Mouse (Mus musculus) brain, adult 2 months (tissue): ENCODE measurements around the gene Eml1.
A peak's percentile ranks its signal among the peaks of the same experiment; 100 is the strongest.

Experiments
- DNase-seq: peaks from one replicate; pipeline ENCODE4 v3.0.0; 2011; ENCODE audit warnings: low read depth, low spot score

Gene Eml1

GRCm38 (mm10) chr12:108373611-108374010, 2.9 kb downstream of the Eml1 start:
- no peak for DNase-seq

GRCm38 (mm10) chr12:108374689-108375088, 3.9 kb downstream of the Eml1 start:
- no peak for DNase-seq

- peak; percentile 68 for DNase-seq
These were observed 7.8 kb downstream of the Eml1 start for GRCm38 (mm10) chr12:108378379-108379133.

GRCm38 (mm10) chr12:108386476-108387232, 15.9 kb downstream of the Eml1 start:
- peak; percentile 45 for DNase-seq

- no peak for DNase-seq
These were observed 19.0 kb downstream of the Eml1 start for GRCm38 (mm10) chr12:108389718-108390117.

GRCm38 (mm10) chr12:108392254-108393044, 21.7 kb downstream of the Eml1 start:
- DNase-seq, result peak; percentile 58

- peak; percentile 40 for DNase-seq
These were observed 22.3 kb downstream of the Eml1 start for GRCm38 (mm10) chr12:108393082-108393481.

- DNase-seq, result peak; percentile 80
These were observed 22.9 kb downstream of the Eml1 start for GRCm38 (mm10) chr12:108393637-108394036.

GRCm38 (mm10) chr12:108394534-108395284, 24.0 kb downstream of the Eml1 start:
- DNase-seq, result no peak

GRCm38 (mm10) chr12:108395285-108395660, 24.5 kb downstream of the Eml1 start:
- peak; percentile 53 for DNase-seq

GRCm38 (mm10) chr12:108396081-108396947, 25.6 kb downstream of the Eml1 start:
- DNase-seq, result peak; percentile 93

GRCm38 (mm10) chr12:108398681-108399080, 27.9 kb downstream of the Eml1 start:
- DNase-seq, result no peak

- DNase-seq, result peak; percentile 76
These were observed 28.4 kb downstream of the Eml1 start for GRCm38 (mm10) chr12:108399191-108399590.

- DNase-seq, result no peak
These were observed 30.2 kb downstream of the Eml1 start for GRCm38 (mm10) chr12:108400951-108401350.

- DNase-seq, result peak; percentile 73
These were observed 33.2 kb downstream of the Eml1 start for GRCm38 (mm10) chr12:108403957-108404356.

GRCm38 (mm10) chr12:108409100-108409499, 38.3 kb downstream of the Eml1 start:
- DNase-seq, result no peak

GRCm38 (mm10) chr12:108410416-108411208, 39.9 kb downstream of the Eml1 start:
- peak; percentile 49 for DNase-seq

GRCm38 (mm10) chr12:108414932-108415331, 44.2 kb downstream of the Eml1 start:
- no peak for DNase-seq

- DNase-seq, result peak; percentile 80
These were observed 48.8 kb downstream of the Eml1 start for GRCm38 (mm10) chr12:108419570-108419969.

GRCm38 (mm10) chr12:108421477-108421876, 50.7 kb downstream of the Eml1 start:
- no peak for DNase-seq
